Mouse (Mus musculus) ES-Bruce4 (cell line): ENCODE measurements around the gene Mettl6.

Experiments
- CTCF ChIP-seq: IDR thresholded peaks from one replicate; pipeline ENCODE4 v1.8.1; 2011; ENCODE audit warnings: low read depth, low read length
- EP300 ChIP-seq: IDR thresholded peaks from 2 replicates; pipeline ENCODE4 v1.6.1; 2011; ENCODE audit warnings: low read depth, low read length; ENCODE audit not compliant: insufficient read depth

DNA sequence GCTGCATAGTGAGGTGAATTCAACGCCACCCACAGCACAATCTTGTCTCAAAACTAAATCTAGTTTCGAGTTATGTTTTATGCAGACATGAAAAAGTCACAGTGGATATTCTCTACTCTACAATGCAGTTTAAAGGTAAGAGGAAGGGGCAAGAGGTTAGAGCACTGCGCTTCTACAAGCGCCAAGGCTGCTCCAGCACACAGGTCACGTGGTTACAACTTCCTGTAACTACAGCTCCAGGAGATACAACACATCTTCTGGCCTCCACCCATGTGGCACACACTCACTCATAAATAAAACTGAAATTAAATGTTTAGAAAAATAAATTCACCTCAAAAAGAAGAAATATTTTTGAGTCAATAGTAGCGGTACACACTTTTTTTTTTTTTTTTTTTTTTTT is 54.1 kb downstream of the Mettl6 start:
- TF ChIP-seq CTCF = no peak
- no peak for TF ChIP-seq EP300
